Mouse (Mus musculus): ENCODE results near the gene Mcoln2.

The Mcoln2 gene

GRCm38 (mm10) chr3:146150058-146150400 lies 396 bp downstream of the Mcoln2 start:
- no peak for DNase-seq

- DNase-seq, result no peak
Measured at GRCm38 (mm10) chr3:146150560-146150959, 927 bp downstream of the Mcoln2 start.

GRCm38 (mm10) chr3:146151328-146151727 lies 1.7 kb downstream of the Mcoln2 start:
- no peak for DNase-seq

- DNase-seq, result no peak
Measured at GRCm38 (mm10) chr3:146151755-146152154, 2.1 kb downstream of the Mcoln2 start.

GRCm38 (mm10) chr3:146152348-146152747 lies 2.7 kb downstream of the Mcoln2 start:
- no peak for DNase-seq

- DNase-seq, result no peak
Measured at GRCm38 (mm10) chr3:146152913-146153312, 3.3 kb downstream of the Mcoln2 start.

GRCm38 (mm10) chr3:146153862-146154611 lies 4.4 kb downstream of the Mcoln2 start:
- no peak for DNase-seq

GRCm38 (mm10) chr3:146155628-146156576 lies 6.3 kb downstream of the Mcoln2 start:
- DNase-seq, result no peak

- DNase-seq, result no peak
Measured at GRCm38 (mm10) chr3:146156811-146157210, 7.2 kb downstream of the Mcoln2 start.

- no peak for DNase-seq
Measured at GRCm38 (mm10) chr3:146158039-146158438, 8.4 kb downstream of the Mcoln2 start.

GRCm38 (mm10) chr3:146159360-146159759 lies 9.7 kb downstream of the Mcoln2 start:
- DNase-seq, result no peak

- DNase-seq, result no peak
Measured at GRCm38 (mm10) chr3:146162197-146162596, 12.6 kb downstream of the Mcoln2 start.

- no peak for DNase-seq
Measured at GRCm38 (mm10) chr3:146169356-146169755, 19.7 kb downstream of the Mcoln2 start.

- DNase-seq, result no peak
Measured at GRCm38 (mm10) chr3:146173030-146173429, 23.4 kb downstream of the Mcoln2 start.

- DNase-seq, result no peak
Measured at GRCm38 (mm10) chr3:146174215-146174614, 24.6 kb downstream of the Mcoln2 start.

- no peak for DNase-seq
Measured at GRCm38 (mm10) chr3:146177295-146177694, 27.7 kb downstream of the Mcoln2 start.

GRCm38 (mm10) chr3:146177748-146178582 lies 28.3 kb downstream of the Mcoln2 start:
- DNase-seq, result peak; percentile 80 to 81

- DNase-seq, result no peak
Measured at GRCm38 (mm10) chr3:146180341-146180740, 30.7 kb downstream of the Mcoln2 start.

GRCm38 (mm10) chr3:146180986-146181385 lies 31.4 kb downstream of the Mcoln2 start:
- DNase-seq, result peak in 1 of 2 experiments; percentile 23

- DNase-seq, result peak; percentile 25 to 50
Measured at GRCm38 (mm10) chr3:146184992-146185657, 35.5 kb downstream of the Mcoln2 start.

- DNase-seq, result no peak
Measured at GRCm38 (mm10) chr3:146186033-146186432, 36.4 kb downstream of the Mcoln2 start.

- no peak for DNase-seq
Measured at GRCm38 (mm10) chr3:146189933-146190332, 40.3 kb downstream of the Mcoln2 start.
